Mouse (Mus musculus): ENCODE results near the gene H1fx. TPM values are rescaled to one million over a fixed set of nuclear protein-coding genes. Genes with fewer than 3 reads are reported as not detected.
"Not testable (repeated sequence)": the region's sequence is repeated elsewhere in the genome, so short reads cannot be mapped to it uniquely, and the experiment has no call there.

H1fx gene
- polyA plus RNA-seq, 1 experiment from 2014 or later = 98.9 TPM

- no peaks in the 10 kb centered on the region for H3K9me3 ChIP-seq (ENCODE audit: control insufficient read depth, low read length)
- no peak overlapping the region for H3K9ac ChIP-seq (ENCODE audit: low read length)
- peaks cover 6% of the 10 kb centered on the region for H3K36me3 ChIP-seq (ENCODE audit: control insufficient read depth, insufficient read depth, low read length)
- H3K27me3 ChIP-seq (ENCODE audit: control insufficient read depth, insufficient read depth, low read length) = no peaks in the 10 kb centered on the region
- H3K4me3 ChIP-seq (ENCODE audit: low read depth, low read length) = no peak overlapping the region
- 80% methylated on average over 2 of the region's 2 CpGs for WGBS
- no peaks in the 10 kb centered on the region for H3K4me1 ChIP-seq (ENCODE audit: control insufficient read depth, insufficient read depth, low read length)
- DNase-seq (ENCODE audit: low spot score) = no peak
- no peak overlapping the region for H3K4me2 ChIP-seq (ENCODE audit: low read depth, severe bottlenecking)
- ATAC-seq (ENCODE audit: insufficient number of reproducible peaks, low FRiP score, low TSS enrichment, low read depth) = no peak
- H3K27ac ChIP-seq (replicated peaks; ENCODE audit: low read depth, low read length) = no peak overlapping the region
Measured at GRCm38 (mm10) chr6:88012601-88013000, 31.2 kb upstream of the H1fx start.

- not testable (repeated sequence) for H3K36me3 ChIP-seq (ENCODE audit: control insufficient read depth, insufficient read depth, low read length)
Measured at GRCm38 (mm10) chr6:88011106-88011505, 29.7 kb upstream of the H1fx start.

GRCm38 (mm10) chr6:88009209-88009608, 27.8 kb upstream of the H1fx start:
- no peaks in the 10 kb centered on the region for H3K9me3 ChIP-seq (ENCODE audit: control insufficient read depth, low read length)
- H3K4me2 ChIP-seq (ENCODE audit: low read depth, severe bottlenecking) = no peak overlapping the region
- H3K27ac ChIP-seq (replicated peaks; ENCODE audit: low read depth, low read length) = no peak overlapping the region
- no peak for DNase-seq (ENCODE audit: low spot score)
- no peak overlapping the region for H3K4me3 ChIP-seq (ENCODE audit: low read depth, low read length)
- H3K9ac ChIP-seq (ENCODE audit: low read length) = no peak overlapping the region
- WGBS = 90% methylated on average over 4 of the region's 4 CpGs
- no peaks in the 10 kb centered on the region for H3K27me3 ChIP-seq (ENCODE audit: control insufficient read depth, insufficient read depth, low read length)
- H3K4me1 ChIP-seq (ENCODE audit: control insufficient read depth, insufficient read depth, low read length) = no peaks in the 10 kb centered on the region
- ATAC-seq (ENCODE audit: insufficient number of reproducible peaks, low FRiP score, low TSS enrichment, low read depth) = no peak
- H3K36me3 ChIP-seq (ENCODE audit: control insufficient read depth, insufficient read depth, low read length) = peaks cover 14% of the 10 kb centered on the region

More at GRCm38 (mm10) chr6:88011106-88011505, 29.7 kb upstream of the H1fx start:
- not testable (repeated sequence) for H3K4me1 ChIP-seq (ENCODE audit: control insufficient read depth, insufficient read depth, low read length); H3K4me2 ChIP-seq (ENCODE audit: low read depth, severe bottlenecking); DNase-seq (ENCODE audit: low spot score); ATAC-seq (ENCODE audit: insufficient number of reproducible peaks, low FRiP score, low TSS enrichment, low read depth); H3K9me3 ChIP-seq (ENCODE audit: control insufficient read depth, low read length); H3K27me3 ChIP-seq (ENCODE audit: control insufficient read depth, insufficient read depth, low read length); H3K9ac ChIP-seq (ENCODE audit: low read length); H3K27ac ChIP-seq (replicated peaks; ENCODE audit: low read depth, low read length); H3K4me3 ChIP-seq (ENCODE audit: low read depth, low read length)
- WGBS = 86% methylated on average over 1 of the region's 1 CpGs

- not testable (repeated sequence) for H3K27me3 ChIP-seq (ENCODE audit: control insufficient read depth, insufficient read depth, low read length); ATAC-seq (ENCODE audit: insufficient number of reproducible peaks, low FRiP score, low TSS enrichment, low read depth); DNase-seq (ENCODE audit: low spot score); H3K27ac ChIP-seq (replicated peaks; ENCODE audit: low read depth, low read length); H3K4me1 ChIP-seq (ENCODE audit: control insufficient read depth, insufficient read depth, low read length); H3K4me3 ChIP-seq (ENCODE audit: low read depth, low read length); H3K4me2 ChIP-seq (ENCODE audit: low read depth, severe bottlenecking); H3K9ac ChIP-seq (ENCODE audit: low read length); H3K9me3 ChIP-seq (ENCODE audit: control insufficient read depth, low read length)
- H3K36me3 ChIP-seq (ENCODE audit: control insufficient read depth, insufficient read depth, low read length) = peaks cover 24% of the 10 kb centered on the region
- WGBS = 93% methylated on average over 12 of the region's 14 CpGs
Measured at GRCm38 (mm10) chr6:88004773-88005172, 23.3 kb upstream of the H1fx start.

GRCm38 (mm10) chr6:88003439-88003838, 22.0 kb upstream of the H1fx start:
- Histone ChIP-seq H3K9ac (ENCODE audit: low read length) (no peak overlapping the region), H3K27ac (replicated peaks; ENCODE audit: low read depth, low read length) (no peak overlapping the region), H3K4me1 (ENCODE audit: control insufficient read depth, insufficient read depth, low read length) (no peaks in the 10 kb centered on the region), H3K36me3 (ENCODE audit: control insufficient read depth, insufficient read depth, low read length) (peaks cover 24% of the 10 kb centered on the region), H3K9me3 (ENCODE audit: control insufficient read depth, low read length) (no peaks in the 10 kb centered on the region), H3K27me3 (ENCODE audit: control insufficient read depth, insufficient read depth, low read length) (no peaks in the 10 kb centered on the region), H3K4me2 (ENCODE audit: low read depth, severe bottlenecking) (no peak overlapping the region), H3K4me3 (ENCODE audit: low read depth, low read length) (no peak overlapping the region)
- 85% methylated on average over 4 of the region's 4 CpGs for WGBS
- no peak for DNase-seq (ENCODE audit: low spot score)
- ATAC-seq (ENCODE audit: insufficient number of reproducible peaks, low FRiP score, low TSS enrichment, low read depth) = no peak

GRCm38 (mm10) chr6:87998358-87998757, 16.9 kb upstream of the H1fx start:
- H3K9ac ChIP-seq (ENCODE audit: low read length) = no peak overlapping the region
- H3K27me3 ChIP-seq (ENCODE audit: control insufficient read depth, insufficient read depth, low read length) = no peaks in the 10 kb centered on the region
- DNase-seq (ENCODE audit: low spot score) = no peak
- no peak overlapping the region for H3K4me2 ChIP-seq (ENCODE audit: low read depth, severe bottlenecking)
- H3K9me3 ChIP-seq (ENCODE audit: control insufficient read depth, low read length) = no peaks in the 10 kb centered on the region
- peaks cover 10% of the 10 kb centered on the region; the same call in 1 of the 2 replicates for H3K36me3 ChIP-seq (ENCODE audit: control insufficient read depth, insufficient read depth, low read length)
- no peak overlapping the region for H3K27ac ChIP-seq (replicated peaks; ENCODE audit: low read depth, low read length)
- no peak overlapping the region for H3K4me3 ChIP-seq (ENCODE audit: low read depth, low read length)
- 87% methylated on average over 4 of the region's 4 CpGs for WGBS
- H3K4me1 ChIP-seq (ENCODE audit: control insufficient read depth, insufficient read depth, low read length) = peaks cover 12% of the 10 kb centered on the region
- ATAC-seq (ENCODE audit: insufficient number of reproducible peaks, low FRiP score, low TSS enrichment, low read depth) = no peak

- peaks cover 6% of the 10 kb centered on the region; the same call in 1 of the 2 replicates for H3K36me3 ChIP-seq (ENCODE audit: control insufficient read depth, insufficient read depth, low read length)
- 67% methylated on average over 7 of the region's 7 CpGs for WGBS
Measured at GRCm38 (mm10) chr6:87997706-87998265, 16.3 kb upstream of the H1fx start.

GRCm38 (mm10) chr6:87996606-87997005, 15.2 kb upstream of the H1fx start:
- H3K4me1 ChIP-seq (ENCODE audit: control insufficient read depth, insufficient read depth, low read length) = peaks cover 17% of the 10 kb centered on the region
- no peak overlapping the region for H3K4me3 ChIP-seq (ENCODE audit: low read depth, low read length)
- H3K36me3 ChIP-seq (ENCODE audit: control insufficient read depth, insufficient read depth, low read length) = peaks cover 2% of the 10 kb centered on the region; the same call in 1 of the 2 replicates
- no peak overlapping the region for H3K9ac ChIP-seq (ENCODE audit: low read length)
- H3K9me3 ChIP-seq (ENCODE audit: control insufficient read depth, low read length) = no peaks in the 10 kb centered on the region
- H3K4me2 ChIP-seq (ENCODE audit: low read depth, severe bottlenecking) = no peak overlapping the region
- DNase-seq (ENCODE audit: low spot score) = no peak
- no peak overlapping the region for H3K27ac ChIP-seq (replicated peaks; ENCODE audit: low read depth, low read length)
- ATAC-seq (ENCODE audit: insufficient number of reproducible peaks, low FRiP score, low TSS enrichment, low read depth) = no peak
- WGBS = 87% methylated on average over 9 of the region's 9 CpGs
- no peaks in the 10 kb centered on the region for H3K27me3 ChIP-seq (ENCODE audit: control insufficient read depth, insufficient read depth, low read length)

More at GRCm38 (mm10) chr6:87997706-87998265, 16.3 kb upstream of the H1fx start:
- ATAC-seq (ENCODE audit: insufficient number of reproducible peaks, low FRiP score, low TSS enrichment, low read depth) (no peak), DNase-seq (ENCODE audit: low spot score) (peak; percentile 85)
- Histone ChIP-seq H3K27me3 (ENCODE audit: control insufficient read depth, insufficient read depth, low read length) (no peaks in the 10 kb centered on the region), H3K4me2 (ENCODE audit: low read depth, severe bottlenecking) (no peak overlapping the region), H3K9me3 (ENCODE audit: control insufficient read depth, low read length) (no peaks in the 10 kb centered on the region), H3K9ac (ENCODE audit: low read length) (no peak overlapping the region), H3K4me3 (ENCODE audit: low read depth, low read length) (no peak overlapping the region), H3K4me1 (ENCODE audit: control insufficient read depth, insufficient read depth, low read length) (peaks cover 16% of the 10 kb centered on the region), H3K27ac (replicated peaks; ENCODE audit: low read depth, low read length) (no peak overlapping the region)

- no peak overlapping the region for H3K27ac ChIP-seq (replicated peaks; ENCODE audit: low read depth, low read length)
Measured at GRCm38 (mm10) chr6:87995519-87995918, 14.1 kb upstream of the H1fx start.

More at GRCm38 (mm10) chr6:87995519-87995918, 14.1 kb upstream of the H1fx start:
- H3K4me3 ChIP-seq (ENCODE audit: low read depth, low read length) = no peak overlapping the region
- H3K36me3 ChIP-seq (ENCODE audit: control insufficient read depth, insufficient read depth, low read length) = no peaks in the 10 kb centered on the region; the same call in 1 of the 2 replicates
- no peaks in the 10 kb centered on the region for H3K9me3 ChIP-seq (ENCODE audit: control insufficient read depth, low read length)
- DNase-seq (ENCODE audit: low spot score) = no peak
- peaks cover 17% of the 10 kb centered on the region for H3K4me1 ChIP-seq (ENCODE audit: control insufficient read depth, insufficient read depth, low read length)
- H3K27me3 ChIP-seq (ENCODE audit: control insufficient read depth, insufficient read depth, low read length) = no peaks in the 10 kb centered on the region
- no peak overlapping the region for H3K4me2 ChIP-seq (ENCODE audit: low read depth, severe bottlenecking)
- no peak for ATAC-seq (ENCODE audit: insufficient number of reproducible peaks, low FRiP score, low TSS enrichment, low read depth)
- 78% methylated on average over 4 of the region's 4 CpGs for WGBS
- H3K9ac ChIP-seq (ENCODE audit: low read length) = no peak overlapping the region

All from limb, embryonic 11.5 days (tissue).